Mouse (Mus musculus): Measurements from ENCODE around the gene Top3a. TPM values are rescaled to one million over a fixed set of nuclear protein-coding genes. Genes with fewer than 3 reads are reported as not detected.

The Top3a gene
- total and polyA plus RNA-seq, 2 experiments = 3.4 to 3.8 TPM

DNA sequence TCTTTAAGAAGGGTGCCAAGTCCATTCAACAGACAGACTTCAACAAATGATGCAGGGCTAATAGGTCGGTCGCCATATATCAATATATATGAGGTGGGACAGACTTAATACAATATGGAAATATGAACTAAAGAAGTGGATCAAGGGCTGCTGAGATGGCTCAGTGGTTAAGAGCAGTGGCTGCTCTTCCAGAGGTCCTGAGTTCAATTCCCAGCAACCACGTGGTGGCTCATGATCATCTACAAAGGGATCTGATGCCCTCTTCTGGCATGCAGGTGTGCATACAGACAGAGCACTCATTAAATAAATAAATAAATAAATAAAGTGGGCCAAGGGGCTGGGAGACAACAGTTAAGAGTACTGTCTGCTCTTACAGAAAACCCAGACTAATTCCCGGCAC lies 5.0 kb downstream of the Top3a start:
- H3K4me1 ChIP-seq (ENCODE audit: control insufficient read depth, insufficient read depth, low read length) = peaks cover 7% of the 10 kb centered on the region; the same call in 1 of the 2 replicates
- no peak overlapping the region for H3K9ac ChIP-seq (ENCODE audit: low read depth, low read length)
- H3K27me3 ChIP-seq (ENCODE audit: control insufficient read depth, insufficient read depth, low read length) = no peaks in the 10 kb centered on the region
- H3K27ac ChIP-seq (replicated peaks; ENCODE audit: insufficient read depth, low read depth, low read length) = no peak overlapping the region
- peaks cover 11% of the 10 kb centered on the region for H3K79me2 ChIP-seq (ENCODE audit: control insufficient read depth, insufficient read depth, low read length)
- H3K4me3 ChIP-seq (ENCODE audit: insufficient read depth, low read depth, low read length) = no peak overlapping the region
- WGBS = 88% methylated on average over 4 of the region's 4 CpGs
- TF ChIP-seq POLR2A (IDR thresholded peaks at IDR 0.05; ENCODE audit: extremely low read depth, insufficient read depth, low read length) (no peak), CTCF (IDR thresholded peaks at IDR 0.05; ENCODE audit: low read depth, low read length) (no peak)
- no peak for DNase-seq (ENCODE audit: extremely low read depth, low read depth, low spot score)
- H3K36me3 ChIP-seq (ENCODE audit: control insufficient read depth, insufficient read depth, low read length) = no peaks in the 10 kb centered on the region

DNA sequence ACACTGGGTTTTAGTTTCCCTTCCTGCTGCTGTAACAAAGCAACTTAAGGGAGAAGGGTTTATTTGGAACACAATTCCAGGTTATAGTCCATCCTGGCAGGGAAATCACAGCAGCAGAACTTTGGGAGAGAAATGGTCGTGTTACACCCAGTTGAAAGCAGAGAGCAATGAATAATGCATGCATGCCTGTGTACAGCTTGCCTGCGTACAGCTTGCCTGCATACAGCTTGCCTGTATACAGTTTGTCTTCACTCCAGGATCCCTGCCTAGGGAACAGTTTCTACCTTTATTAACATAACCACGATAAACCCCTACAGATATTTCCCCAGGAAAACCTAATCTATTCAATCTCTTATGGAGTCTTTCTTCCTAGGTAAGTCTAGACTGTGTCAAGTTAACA lies 6.4 kb downstream of the Top3a start:
- H3K79me2 ChIP-seq (ENCODE audit: control insufficient read depth, insufficient read depth, low read length) = peaks cover 11% of the 10 kb centered on the region
- DNase-seq (ENCODE audit: extremely low read depth, low read depth, low spot score) = no peak
- H3K4me3 ChIP-seq (ENCODE audit: insufficient read depth, low read depth, low read length) = no peak overlapping the region
- 94% methylated on average over 3 of the region's 3 CpGs for WGBS
- peaks cover 1% of the 10 kb centered on the region; the same call in 1 of the 2 replicates for H3K4me1 ChIP-seq (ENCODE audit: control insufficient read depth, insufficient read depth, low read length)
- no peak overlapping the region for H3K9ac ChIP-seq (ENCODE audit: low read depth, low read length)
- H3K27me3 ChIP-seq (ENCODE audit: control insufficient read depth, insufficient read depth, low read length) = no peaks in the 10 kb centered on the region
- H3K27ac ChIP-seq (replicated peaks; ENCODE audit: insufficient read depth, low read depth, low read length) = no peak overlapping the region
- no peaks in the 10 kb centered on the region for H3K36me3 ChIP-seq (ENCODE audit: control insufficient read depth, insufficient read depth, low read length)
- TF ChIP-seq CTCF (IDR thresholded peaks at IDR 0.05; ENCODE audit: low read depth, low read length) (no peak), POLR2A (IDR thresholded peaks at IDR 0.05; ENCODE audit: extremely low read depth, insufficient read depth, low read length) (no peak)

DNA sequence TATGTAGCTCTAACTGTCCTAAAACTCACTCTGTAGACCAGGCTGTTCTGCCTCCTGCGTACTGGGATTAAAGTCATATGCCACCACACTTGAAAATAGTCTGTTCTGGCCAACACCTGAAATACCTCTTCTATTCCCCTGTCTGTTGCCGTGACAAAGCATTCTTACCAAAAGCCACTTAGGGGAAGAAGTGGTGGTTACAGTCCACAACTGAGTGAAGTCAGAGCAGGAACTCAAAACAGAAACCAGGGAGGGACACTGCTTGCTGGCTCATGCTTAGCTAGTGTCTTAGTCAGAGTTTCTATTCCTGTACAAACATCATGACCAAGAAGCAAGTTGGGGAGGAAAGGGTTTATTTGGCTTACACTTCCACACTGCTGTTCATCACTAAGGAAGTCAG lies 7.8 kb downstream of the Top3a start:
- no peaks in the 10 kb centered on the region for H3K36me3 ChIP-seq (ENCODE audit: control insufficient read depth, insufficient read depth, low read length)
- peaks cover 18% of the 10 kb centered on the region for H3K79me2 ChIP-seq (ENCODE audit: control insufficient read depth, insufficient read depth, low read length)
- no peak overlapping the region for H3K4me3 ChIP-seq (ENCODE audit: insufficient read depth, low read depth, low read length)
- no peak for DNase-seq (ENCODE audit: extremely low read depth, low read depth, low spot score)
- no peaks in the 10 kb centered on the region for H3K27me3 ChIP-seq (ENCODE audit: control insufficient read depth, insufficient read depth, low read length)
- WGBS = 72% methylated on average over 2 of the region's 2 CpGs
- H3K27ac ChIP-seq (replicated peaks; ENCODE audit: insufficient read depth, low read depth, low read length) = no peak overlapping the region
- TF ChIP-seq CTCF (IDR thresholded peaks at IDR 0.05; ENCODE audit: low read depth, low read length) (no peak), POLR2A (IDR thresholded peaks at IDR 0.05; ENCODE audit: extremely low read depth, insufficient read depth, low read length) (no peak)
- H3K9ac ChIP-seq (ENCODE audit: low read depth, low read length) = no peak overlapping the region
- no peaks in the 10 kb centered on the region for H3K4me1 ChIP-seq (ENCODE audit: control insufficient read depth, insufficient read depth, low read length)

DNA sequence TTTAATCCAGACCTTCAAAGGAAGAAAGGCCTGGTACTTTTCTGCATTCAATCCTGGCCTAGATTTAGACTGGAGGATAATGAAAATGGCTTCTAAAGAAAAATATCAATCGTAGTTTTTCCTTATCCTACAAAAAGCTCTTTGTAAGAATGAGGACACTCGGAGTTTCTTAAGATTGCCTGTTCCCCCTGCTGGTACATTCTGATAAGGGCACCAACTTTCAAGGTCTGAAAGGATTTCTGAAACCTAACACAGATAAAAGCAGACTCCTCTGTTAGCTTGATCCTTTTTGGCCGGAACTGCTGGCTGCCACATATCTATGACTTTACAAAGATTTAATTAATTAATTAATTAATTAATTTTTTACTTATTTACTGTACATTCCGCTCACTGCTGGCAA lies 10.2 kb downstream of the Top3a start:
- TF ChIP-seq POLR2A (IDR thresholded peaks at IDR 0.05; ENCODE audit: extremely low read depth, insufficient read depth, low read length) (no peak), CTCF (IDR thresholded peaks at IDR 0.05; ENCODE audit: low read depth, low read length) (no peak)
- H3K4me3 ChIP-seq (ENCODE audit: insufficient read depth, low read depth, low read length) = no peak overlapping the region
- H3K27ac ChIP-seq (replicated peaks; ENCODE audit: insufficient read depth, low read depth, low read length) = no peak overlapping the region
- WGBS = 80% methylated on average over 4 of the region's 4 CpGs
- H3K36me3 ChIP-seq (ENCODE audit: control insufficient read depth, insufficient read depth, low read length) = peaks cover under 1% of the 10 kb centered on the region; the same call in 1 of the 2 replicates
- no peak for DNase-seq (ENCODE audit: extremely low read depth, low read depth, low spot score)
- no peak overlapping the region for H3K9ac ChIP-seq (ENCODE audit: low read depth, low read length)
- no peaks in the 10 kb centered on the region for H3K27me3 ChIP-seq (ENCODE audit: control insufficient read depth, insufficient read depth, low read length)
- no peaks in the 10 kb centered on the region for H3K4me1 ChIP-seq (ENCODE audit: control insufficient read depth, insufficient read depth, low read length)
- peaks cover 18% of the 10 kb centered on the region for H3K79me2 ChIP-seq (ENCODE audit: control insufficient read depth, insufficient read depth, low read length)

DNA sequence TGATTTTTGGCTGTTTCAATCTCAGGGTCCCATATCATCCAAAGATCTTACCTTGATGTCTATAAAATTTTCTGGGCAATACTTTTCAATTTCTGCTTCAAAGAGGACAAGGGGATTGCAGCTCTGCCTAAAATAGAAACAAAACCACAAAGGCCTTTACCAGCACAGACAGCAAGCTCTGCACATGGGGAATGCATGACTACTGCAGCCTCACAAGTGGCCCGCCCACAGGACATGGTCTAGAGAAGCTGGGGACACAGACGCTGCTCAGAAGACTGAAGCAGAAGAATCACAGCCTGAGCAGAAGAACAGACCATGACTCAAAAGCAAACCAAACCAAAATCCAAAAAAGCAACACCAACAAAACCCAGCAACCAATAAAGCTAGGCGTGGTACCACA lies 15.5 kb downstream of the Top3a start:
- Histone ChIP-seq H3K27me3 (ENCODE audit: control insufficient read depth, insufficient read depth, low read length) (no peaks in the 10 kb centered on the region), H3K4me1 (ENCODE audit: control insufficient read depth, insufficient read depth, low read length) (no peaks in the 10 kb centered on the region), H3K27ac (replicated peaks; ENCODE audit: insufficient read depth, low read depth, low read length) (no peak overlapping the region), H3K9ac (ENCODE audit: low read depth, low read length) (no peak overlapping the region), H3K4me3 (ENCODE audit: insufficient read depth, low read depth, low read length) (no peak overlapping the region), H3K79me2 (ENCODE audit: control insufficient read depth, insufficient read depth, low read length) (peaks cover 6% of the 10 kb centered on the region; the same call in 1 of the 2 replicates), H3K36me3 (ENCODE audit: control insufficient read depth, insufficient read depth, low read length) (peaks cover 12% of the 10 kb centered on the region; the same call in 1 of the 2 replicates)
- no peak for DNase-seq (ENCODE audit: extremely low read depth, low read depth, low spot score)
- TF ChIP-seq POLR2A (IDR thresholded peaks at IDR 0.05; ENCODE audit: extremely low read depth, insufficient read depth, low read length) = no peak
- TF ChIP-seq CTCF (IDR thresholded peaks at IDR 0.05; ENCODE audit: low read depth, low read length) = no peak
- WGBS = 89% methylated on average over 3 of the region's 3 CpGs

DNA sequence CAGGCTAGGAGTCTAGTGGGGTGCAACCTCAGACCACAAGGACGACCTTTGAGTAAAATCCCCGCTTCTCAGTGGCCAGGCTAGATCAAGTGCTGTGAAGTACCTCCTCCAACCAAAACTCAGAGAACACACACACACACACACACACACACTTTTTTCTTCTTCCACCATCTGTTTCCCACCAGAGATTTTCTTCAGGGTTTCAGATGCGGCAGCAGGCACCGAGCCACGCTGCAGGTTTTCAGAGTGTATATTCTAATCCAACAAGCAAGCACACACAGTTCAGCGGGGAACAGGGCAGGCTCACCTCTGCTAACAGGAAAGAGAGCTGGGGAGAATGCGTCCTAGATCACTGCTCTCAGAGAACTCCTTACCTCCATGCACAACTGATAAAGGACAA lies 21.6 kb downstream of the Top3a start:
- H3K9ac ChIP-seq (ENCODE audit: low read depth, low read length) = no peak overlapping the region
- TF ChIP-seq CTCF (IDR thresholded peaks at IDR 0.05; ENCODE audit: low read depth, low read length) (no peak), POLR2A (IDR thresholded peaks at IDR 0.05; ENCODE audit: extremely low read depth, insufficient read depth, low read length) (no peak)
- H3K4me3 ChIP-seq (ENCODE audit: insufficient read depth, low read depth, low read length) = no peak overlapping the region
- no peaks in the 10 kb centered on the region for H3K4me1 ChIP-seq (ENCODE audit: control insufficient read depth, insufficient read depth, low read length)
- H3K36me3 ChIP-seq (ENCODE audit: control insufficient read depth, insufficient read depth, low read length) = peaks cover 23% of the 10 kb centered on the region
- no peaks in the 10 kb centered on the region for H3K79me2 ChIP-seq (ENCODE audit: control insufficient read depth, insufficient read depth, low read length)
- 95% methylated on average over 7 of the region's 7 CpGs for WGBS
- no peak for DNase-seq (ENCODE audit: extremely low read depth, low read depth, low spot score)
- H3K27me3 ChIP-seq (ENCODE audit: control insufficient read depth, insufficient read depth, low read length) = no peaks in the 10 kb centered on the region
- H3K27ac ChIP-seq (replicated peaks; ENCODE audit: insufficient read depth, low read depth, low read length) = no peak overlapping the region
